Mouse (Mus musculus): ENCODE measurements around the gene Glmn. TPM values are rescaled to one million over a fixed set of nuclear protein-coding genes. Genes with fewer than 3 reads are reported as not detected.

Glmn gene
- 23.5 and 28.9 TPM in 2 replicates for polyA plus RNA-seq (2015; fragmentation: Nextera tagmentation; extraction: Ambion mirVana)

- peak within 1 kb of the TSS; percentile 79 for H3K9ac ChIP-seq
- no peaks in the 10 kb centered on the region for H3K9me3 ChIP-seq
- peak within 1 kb of the TSS; percentile 66 for H3K4me3 ChIP-seq (replicated peaks)
- under 1% methylated on average over 64 of the region's 64 CpGs for WGBS
- H3K27me3 ChIP-seq (replicated peaks): no peaks in the 10 kb centered on the region
- H3K27ac ChIP-seq: peak within 1 kb of the TSS; percentile 81
- ATAC-seq: peak; percentile 99
- H3K36me3 ChIP-seq: peaks cover 8% of the 10 kb centered on the region; the same call in 1 of the 2 replicates
- no peaks in the 10 kb centered on the region; the same call in 1 of the 2 replicates for H3K4me1 ChIP-seq (replicated peaks)
- peak within 1 kb of the TSS; percentile 76 for H3K4me2 ChIP-seq (replicated peaks)
These were observed at the start of gene Glmn, which contains the start of gene Rpap2 for GRCm38 (mm10) chr5:107597301-107598077. Gene Glmn (minus strand): TSS chr5:107597888. Gene Rpap2 (plus strand): TSS chr5:107597373.

- Histone ChIP-seq H3K4me1 (replicated peaks) (no peaks in the 10 kb centered on the region), H3K9ac (no peak overlapping the region), H3K9me3 (no peaks in the 10 kb centered on the region), H3K27me3 (replicated peaks) (no peaks in the 10 kb centered on the region), H3K36me3 (no peaks in the 10 kb centered on the region), H3K4me3 (replicated peaks) (no peak overlapping the region), H3K27ac (no peak overlapping the region), H3K4me2 (replicated peaks) (no peak overlapping the region)
- 94% methylated on average over 2 of the region's 2 CpGs for WGBS
- no peak for ATAC-seq
These were observed 48.2 kb upstream of the Glmn start for GRCm38 (mm10) chr5:107645935-107646334.

- Histone ChIP-seq H3K36me3 (no peaks in the 10 kb centered on the region), H3K27me3 (replicated peaks) (no peaks in the 10 kb centered on the region), H3K4me2 (replicated peaks) (no peak overlapping the region), H3K4me1 (replicated peaks) (no peaks in the 10 kb centered on the region), H3K9me3 (no peaks in the 10 kb centered on the region), H3K4me3 (replicated peaks) (no peak overlapping the region), H3K27ac (no peak overlapping the region), H3K9ac (no peak overlapping the region)
- no peak for ATAC-seq
- WGBS: 84% methylated on average over 2 of the region's 2 CpGs
These were observed 46.9 kb upstream of the Glmn start for GRCm38 (mm10) chr5:107644595-107644994.

- H3K9ac ChIP-seq: no peak overlapping the region
- no peaks in the 10 kb centered on the region for H3K4me1 ChIP-seq (replicated peaks)
- H3K9me3 ChIP-seq: no peaks in the 10 kb centered on the region
- no peaks in the 10 kb centered on the region for H3K27me3 ChIP-seq (replicated peaks)
- no peak overlapping the region for H3K4me3 ChIP-seq (replicated peaks)
- H3K4me2 ChIP-seq (replicated peaks): no peak overlapping the region
- no peak overlapping the region for H3K27ac ChIP-seq
- peak; percentile 41 for ATAC-seq
- WGBS: 80% methylated on average over 8 of the region's 8 CpGs
- H3K36me3 ChIP-seq: no peaks in the 10 kb centered on the region
These were observed 40.7 kb upstream of the Glmn start for GRCm38 (mm10) chr5:107638366-107638765.

GRCm38 (mm10) chr5:107637106-107637505 is 39.4 kb upstream of the Glmn start:
- no peak overlapping the region for H3K27ac ChIP-seq
- H3K9ac ChIP-seq: no peak overlapping the region
- 83% methylated on average over 1 of the region's 1 CpGs for WGBS
- H3K4me3 ChIP-seq (replicated peaks): no peak overlapping the region
- no peak for ATAC-seq
- no peak overlapping the region for H3K4me2 ChIP-seq (replicated peaks)
- H3K36me3 ChIP-seq: no peaks in the 10 kb centered on the region
- H3K4me1 ChIP-seq (replicated peaks): no peaks in the 10 kb centered on the region
- H3K9me3 ChIP-seq: no peaks in the 10 kb centered on the region
- H3K27me3 ChIP-seq (replicated peaks): no peaks in the 10 kb centered on the region

- whole genome bisulfite sequencing: 94% methylated on average over 4 of the region's 4 CpGs
- no peak for ATAC-seq
These were observed 36.0 kb upstream of the Glmn start for GRCm38 (mm10) chr5:107633651-107634050.

GRCm38 (mm10) chr5:107621327-107621726 is 23.6 kb upstream of the Glmn start:
- H3K9me3 ChIP-seq: no peaks in the 10 kb centered on the region
- H3K27ac ChIP-seq: no peak overlapping the region
- no peak overlapping the region for H3K4me3 ChIP-seq (replicated peaks)
- no peak overlapping the region for H3K9ac ChIP-seq
- H3K27me3 ChIP-seq (replicated peaks): no peaks in the 10 kb centered on the region
- H3K4me1 ChIP-seq (replicated peaks): no peaks in the 10 kb centered on the region
- H3K4me2 ChIP-seq (replicated peaks): no peak overlapping the region
- 0 out of 2 replicates have a peak, but pooled peaks cover 7% of the 10 kb centered on the region for H3K36me3 ChIP-seq
- no peak for ATAC-seq
- 92% methylated on average over 3 of the region's 3 CpGs for WGBS

More at GRCm38 (mm10) chr5:107633651-107634050, 36.0 kb upstream of the Glmn start:
- Histone ChIP-seq H3K4me2 (replicated peaks) (no peak overlapping the region), H3K9me3 (no peaks in the 10 kb centered on the region), H3K36me3 (0 out of 2 replicates have a peak, but pooled peaks cover 5% of the 10 kb centered on the region), H3K27me3 (replicated peaks) (no peaks in the 10 kb centered on the region), H3K9ac (no peak overlapping the region), H3K4me1 (replicated peaks) (no peaks in the 10 kb centered on the region), H3K4me3 (replicated peaks) (no peak overlapping the region), H3K27ac (no peak overlapping the region)

GRCm38 (mm10) chr5:107617986-107618385 is 20.3 kb upstream of the Glmn start:
- H3K36me3 ChIP-seq: 0 out of 2 replicates have a peak, but pooled peaks cover 7% of the 10 kb centered on the region
- no peak for ATAC-seq

GRCm38 (mm10) chr5:107611224-107611623 is 13.5 kb upstream of the Glmn start:
- 4% methylated on average over 2 of the region's 2 CpGs for WGBS
- ATAC-seq: 0 out of 2 replicates have a peak, but pooled peaks have one; percentile 36
- no peak overlapping the region for H3K9ac ChIP-seq
- no peaks in the 10 kb centered on the region for H3K4me1 ChIP-seq (replicated peaks)
- no peak overlapping the region for H3K27ac ChIP-seq
- no peak overlapping the region for H3K4me3 ChIP-seq (replicated peaks)
- no peaks in the 10 kb centered on the region for H3K27me3 ChIP-seq (replicated peaks)
- no peaks in the 10 kb centered on the region for H3K36me3 ChIP-seq
- H3K4me2 ChIP-seq (replicated peaks): no peak overlapping the region
- no peaks in the 10 kb centered on the region for H3K9me3 ChIP-seq

More at GRCm38 (mm10) chr5:107617986-107618385, 20.3 kb upstream of the Glmn start:
- H3K4me3 ChIP-seq (replicated peaks): no peak overlapping the region
- WGBS: 76% methylated on average over 6 of the region's 6 CpGs
- no peak overlapping the region for H3K27ac ChIP-seq
- no peak overlapping the region for H3K4me2 ChIP-seq (replicated peaks)
- H3K27me3 ChIP-seq (replicated peaks): no peaks in the 10 kb centered on the region
- no peak overlapping the region for H3K9ac ChIP-seq
- H3K4me1 ChIP-seq (replicated peaks): no peaks in the 10 kb centered on the region
- H3K9me3 ChIP-seq: no peaks in the 10 kb centered on the region

- Histone ChIP-seq H3K4me3 (replicated peaks) (peak overlapping the region; percentile 66), H3K4me1 (replicated peaks) (no peaks in the 10 kb centered on the region; the same call in 1 of the 2 replicates), H3K9me3 (no peaks in the 10 kb centered on the region), H3K27ac (no peak overlapping the region), H3K27me3 (replicated peaks) (no peaks in the 10 kb centered on the region), H3K36me3 (0 out of 2 replicates have a peak, but pooled peaks cover 8% of the 10 kb centered on the region), H3K9ac (no peak overlapping the region), H3K4me2 (replicated peaks) (peak overlapping the region; percentile 76)
- WGBS: 23% methylated on average over 4 of the region's 4 CpGs
- no peak for ATAC-seq
These were observed 692 bp upstream of the Glmn start for GRCm38 (mm10) chr5:107598380-107598779.

- no peak overlapping the region for H3K27ac ChIP-seq
- no peak for ATAC-seq
- no peak overlapping the region for H3K9ac ChIP-seq
- peaks cover 17% of the 10 kb centered on the region for H3K36me3 ChIP-seq
- WGBS: 97% methylated on average over 9 of the region's 9 CpGs
- H3K27me3 ChIP-seq (replicated peaks): no peaks in the 10 kb centered on the region
- no peak overlapping the region for H3K4me2 ChIP-seq (replicated peaks)
- H3K9me3 ChIP-seq: no peaks in the 10 kb centered on the region
- H3K4me1 ChIP-seq (replicated peaks): no peaks in the 10 kb centered on the region
- H3K4me3 ChIP-seq (replicated peaks): no peak overlapping the region
These were observed 28.5 kb downstream of the Glmn start for GRCm38 (mm10) chr5:107569148-107569547.

- no peak overlapping the region for H3K4me2 ChIP-seq (replicated peaks)
- H3K4me3 ChIP-seq (replicated peaks): no peak overlapping the region
- WGBS: 55% methylated on average over 3 of the region's 3 CpGs
- H3K27me3 ChIP-seq (replicated peaks): no peaks in the 10 kb centered on the region
- H3K27ac ChIP-seq: no peak overlapping the region
- no peaks in the 10 kb centered on the region for H3K36me3 ChIP-seq
- no peak for ATAC-seq
- no peak overlapping the region for H3K9ac ChIP-seq
- no peaks in the 10 kb centered on the region for H3K9me3 ChIP-seq
- H3K4me1 ChIP-seq (replicated peaks): no peaks in the 10 kb centered on the region
These were observed 40.7 kb downstream of the Glmn start for GRCm38 (mm10) chr5:107556969-107557368.

Measured in intestine, embryonic 15.5 days (tissue).